Mouse (Mus musculus) effector memory CD4-positive, alpha-beta T cell, adult 5 months (primary cell): ENCODE results near the gene Ppp1r12a. TPM values are rescaled to one million over a fixed set of nuclear protein-coding genes. Genes with fewer than 3 reads are reported as not detected.

Source experiments
- polyA plus RNA-seq: library from polyadenylated mRNA; unstranded; fragments of 100-300 nt; shearing (Covaris generic); gene quantifications from one replicate; pipeline ENCODE4 v1.2.1, GENCODE M21; 2017

The Ppp1r12a gene
- polyA plus RNA-seq = 110 TPM

DNA sequence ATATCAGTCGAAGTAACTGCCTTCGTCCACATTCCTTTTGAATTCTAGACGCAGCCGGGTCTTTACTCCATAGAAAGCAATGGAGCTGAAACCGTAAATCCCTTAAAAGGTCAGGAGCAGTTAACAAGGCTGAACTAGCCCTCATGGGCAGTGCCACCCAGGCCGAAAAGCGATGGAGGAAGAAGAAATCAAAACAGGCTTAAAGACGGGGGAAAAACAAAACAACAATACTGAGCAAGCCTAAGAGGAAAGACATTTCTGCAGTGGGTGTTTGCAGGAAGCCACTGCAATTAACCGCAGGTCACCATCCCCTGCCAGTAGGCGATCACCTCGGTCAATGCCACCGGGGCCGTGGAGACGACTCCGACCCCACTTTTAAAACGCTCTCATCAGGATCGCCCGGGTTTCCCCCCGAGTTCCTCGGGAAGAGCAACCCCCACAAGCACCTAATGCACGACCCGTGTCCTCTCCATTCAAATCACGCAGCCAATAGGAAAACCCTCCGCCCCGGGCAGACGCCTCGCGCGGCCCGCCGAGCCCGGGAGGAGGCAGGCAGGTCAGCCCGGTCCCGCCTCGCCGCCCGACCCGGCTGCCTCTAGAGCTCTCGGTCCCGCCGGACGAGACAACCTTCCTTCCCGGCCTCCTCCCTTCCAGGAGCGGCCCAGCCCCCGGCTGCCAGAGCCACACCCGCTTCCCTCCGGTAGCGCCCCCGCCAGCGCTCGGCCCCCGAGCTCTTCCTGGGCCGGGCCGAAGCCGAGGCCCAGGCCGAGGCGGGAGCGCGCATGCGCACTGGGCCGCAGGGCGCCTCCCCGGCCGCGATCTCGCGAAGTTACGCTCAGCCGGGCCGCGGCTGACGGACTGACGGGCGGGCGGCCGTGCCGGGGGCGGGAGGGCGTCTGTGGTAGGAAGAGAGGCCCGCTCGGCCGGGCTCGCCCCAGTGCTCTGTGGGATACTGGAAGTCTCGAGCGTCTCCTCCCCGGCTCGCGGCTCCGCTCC is at the start of gene Ppp1r12a:
Gene Ppp1r12a (plus strand): TSS at position 933 of the 996 bp plus-strand sequence.

DNA sequence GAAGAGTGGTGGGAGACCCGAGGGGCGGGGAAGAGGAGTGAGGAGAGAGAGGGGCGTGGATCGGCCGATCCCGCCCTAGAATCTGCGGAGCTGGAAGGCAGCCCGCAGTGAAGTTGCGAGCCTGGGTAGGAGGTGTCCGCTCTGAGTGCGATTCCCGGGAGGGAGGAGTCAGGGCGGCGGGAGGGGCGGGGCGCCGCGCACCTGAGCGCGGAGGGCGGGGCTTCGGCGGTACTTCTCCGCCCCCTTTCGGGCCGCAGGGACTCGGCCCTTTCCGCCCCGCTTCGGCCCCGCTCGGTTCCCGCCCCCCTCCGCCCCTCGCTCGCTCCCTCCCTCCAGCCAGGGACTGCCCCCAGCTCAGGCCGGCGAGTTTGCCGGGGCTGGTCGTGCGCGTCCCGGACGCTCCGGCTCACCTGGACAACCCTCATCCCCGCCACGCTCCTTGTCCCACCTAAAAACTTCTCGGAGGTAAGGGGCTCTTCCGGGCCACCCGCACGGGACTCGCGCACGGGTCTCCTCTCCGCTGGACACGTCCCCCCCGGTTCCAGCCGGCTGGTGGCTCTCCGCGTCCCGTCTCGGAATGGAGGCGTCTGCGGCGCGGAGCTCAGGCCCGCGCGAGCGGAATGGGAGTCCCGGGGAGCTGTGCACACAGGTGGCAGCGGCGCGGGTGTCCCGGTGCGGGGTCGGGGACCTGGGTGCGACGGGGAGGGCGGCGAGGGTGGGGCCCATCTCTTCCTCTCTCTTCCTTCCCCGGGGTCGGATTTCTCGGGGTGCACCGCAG is 170.0 kb downstream of the Ppp1r12a start, which contains the start of gene Pawr:
Gene Pawr (plus strand): TSS at position 338 of the 778 bp plus-strand sequence.

Other genes with a start within 250 kb of the Ppp1r12a start
- 7.8 TPM for gene Pawr, start 169.9 kb downstream of the Ppp1r12a start, polyA plus RNA-seq